Mouse (Mus musculus) T-helper 1 cell (primary cell): Measurements from ENCODE around the gene Erg.

ENCODE experiments used
- in situ Hi-C: fragments of 300-600 bp; cut with MboI, MseI; formaldehyde crosslinking; loops from one replicate; pipeline ENCODE4 v1.15.1; 2025; ENCODE audit warnings: high pct_unique_total_duplicates

Gene Erg

DNA sequence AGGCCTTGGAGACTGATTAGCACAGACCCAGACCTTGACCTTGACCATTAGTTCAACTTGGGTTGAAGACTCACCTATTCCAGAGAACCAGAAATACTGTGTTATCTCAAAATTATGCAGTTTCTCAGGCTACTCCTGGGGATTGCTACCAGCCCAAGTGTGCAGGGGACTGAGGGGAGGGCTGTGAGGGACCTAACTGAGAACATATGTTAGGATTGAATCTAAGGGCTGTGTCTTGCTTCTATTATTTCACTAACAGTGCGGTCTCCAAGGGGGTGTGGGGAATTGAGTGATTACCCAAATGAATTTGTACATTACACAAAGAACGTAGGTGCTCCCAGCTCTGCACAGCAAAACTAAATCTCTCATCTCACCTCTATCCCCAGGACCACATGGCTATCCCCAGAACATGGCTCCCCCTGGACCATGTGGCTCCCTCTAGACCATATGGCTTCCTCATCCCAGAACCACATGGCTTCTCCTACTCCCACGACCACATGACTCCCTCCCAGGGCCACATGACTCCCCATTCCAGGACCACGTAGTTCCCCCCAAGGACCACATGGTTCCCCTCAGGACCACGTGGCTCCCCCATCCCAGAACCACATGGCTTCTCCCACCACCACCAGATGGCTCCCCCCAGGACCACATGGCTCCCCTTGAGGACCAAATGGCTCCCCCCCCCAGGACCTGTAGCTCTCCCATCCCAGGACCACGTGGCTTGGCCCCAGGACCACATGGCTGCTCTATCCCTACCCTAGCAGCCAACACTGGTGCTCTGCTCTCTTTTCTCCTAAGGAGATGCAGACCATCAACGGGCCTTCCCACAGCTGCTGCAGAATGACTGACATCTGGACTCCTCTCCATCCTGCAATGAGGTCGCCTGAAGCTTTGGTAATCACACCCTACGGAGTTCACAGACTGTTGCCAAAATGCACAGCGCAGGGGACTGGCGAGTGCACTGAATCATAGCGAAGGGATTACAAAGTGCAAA is 229.1 kb downstream of the Erg start:
- in situ Hi-C loops, result no loop called here

DNA sequence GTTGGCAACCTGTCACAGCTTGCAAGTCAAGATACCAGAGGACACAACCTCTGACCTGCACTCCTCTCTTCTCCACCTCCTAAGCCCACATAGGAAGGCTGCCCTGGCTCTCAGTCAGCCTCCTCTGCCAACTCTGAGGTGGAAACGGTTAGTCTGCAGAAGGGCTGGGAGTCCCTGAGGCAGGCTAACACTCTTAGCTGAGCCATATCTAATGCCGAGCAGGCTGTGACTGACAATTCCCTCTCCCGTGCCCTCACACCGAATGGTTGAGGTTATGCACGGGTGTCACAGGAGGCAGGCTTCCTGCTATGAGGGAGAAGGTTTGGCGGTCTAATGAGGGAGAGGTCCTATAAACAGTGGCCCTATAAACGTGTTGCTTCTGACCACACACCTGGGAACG is 232.6 kb downstream of the Erg start:
- in situ Hi-C loops, result no loop called here

DNA sequence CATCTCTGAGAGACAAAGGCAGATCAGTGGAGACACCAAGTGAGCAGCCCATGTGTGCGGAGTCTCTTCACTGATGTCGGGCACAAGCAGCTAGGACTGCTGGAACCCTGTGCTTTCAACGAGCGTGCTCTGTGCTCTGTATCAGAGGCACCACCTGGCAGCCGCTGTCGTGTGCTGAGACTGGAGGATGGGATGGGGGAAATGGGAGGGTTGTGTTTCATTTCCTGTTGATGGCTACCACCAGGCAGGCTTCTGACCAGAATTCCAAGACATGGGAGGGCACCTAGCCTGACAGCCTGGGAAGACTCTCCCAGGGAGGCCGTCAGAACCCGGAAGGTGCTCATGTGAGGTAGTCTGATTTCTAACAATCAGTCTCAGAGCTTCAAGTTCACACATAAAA is 234.1 kb downstream of the Erg start:
- in situ Hi-C loops, result no loop called here

DNA sequence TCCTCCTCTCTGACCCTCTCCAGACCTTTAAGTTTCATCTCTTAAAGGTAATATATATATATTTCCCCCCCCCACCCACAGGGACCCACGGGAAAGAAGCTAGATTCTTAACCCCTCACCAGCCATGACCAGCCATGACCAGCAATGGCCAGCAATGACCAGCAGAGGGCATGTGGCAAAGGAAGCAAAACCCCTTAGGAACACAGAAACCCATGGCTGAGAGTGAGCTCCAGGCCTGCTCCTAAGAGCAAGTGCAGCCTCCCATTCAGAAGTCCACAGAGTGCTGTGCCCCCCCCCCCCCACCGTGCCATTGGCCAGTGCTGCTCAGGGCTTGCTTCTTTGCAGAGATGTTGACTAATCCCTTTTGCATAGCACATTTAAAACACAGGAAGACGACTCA is 235.9 kb downstream of the Erg start:
- in situ Hi-C loops, result no loop called here

DNA sequence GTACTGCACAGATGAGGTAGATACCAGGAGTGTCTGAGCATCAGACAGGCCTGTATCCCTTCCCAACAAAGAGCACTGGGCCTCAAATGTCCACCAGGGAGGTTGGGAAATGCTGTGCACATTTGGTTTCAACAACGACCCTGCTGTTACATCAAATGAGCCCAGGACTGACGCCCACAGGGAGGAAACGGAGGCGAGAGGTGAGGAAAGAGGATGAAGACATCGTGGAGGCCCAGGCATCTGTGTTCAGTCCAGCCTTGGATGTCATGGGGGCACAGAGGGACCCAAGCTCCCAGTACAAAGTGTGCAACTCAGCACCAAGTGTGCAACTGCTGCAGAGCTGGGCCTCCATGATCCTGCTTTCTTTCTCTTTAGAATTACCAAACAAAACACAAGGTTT is 236.6 kb downstream of the Erg start:
- in situ Hi-C loops, result no loop called here

DNA sequence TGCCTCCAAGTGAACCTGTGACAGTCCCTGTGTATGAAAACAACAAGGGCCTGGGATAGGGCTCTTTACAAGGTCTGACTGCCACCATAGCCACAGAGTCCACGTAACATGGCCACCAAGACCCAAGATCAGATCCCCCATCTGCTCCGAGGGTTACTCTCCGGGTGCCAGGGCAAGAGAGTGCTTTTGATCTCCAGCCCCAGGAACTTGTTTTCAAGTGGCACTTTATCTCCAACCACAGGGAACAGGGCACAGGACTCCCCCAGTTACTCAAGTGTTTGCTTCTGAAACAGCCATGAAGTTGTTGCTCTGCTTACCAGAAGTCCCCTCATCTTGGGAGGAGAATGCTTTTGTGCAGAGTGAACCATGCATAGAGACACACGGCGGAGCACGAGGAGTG is 237.0 kb downstream of the Erg start:
- in situ Hi-C loops, result no loop called here

DNA sequence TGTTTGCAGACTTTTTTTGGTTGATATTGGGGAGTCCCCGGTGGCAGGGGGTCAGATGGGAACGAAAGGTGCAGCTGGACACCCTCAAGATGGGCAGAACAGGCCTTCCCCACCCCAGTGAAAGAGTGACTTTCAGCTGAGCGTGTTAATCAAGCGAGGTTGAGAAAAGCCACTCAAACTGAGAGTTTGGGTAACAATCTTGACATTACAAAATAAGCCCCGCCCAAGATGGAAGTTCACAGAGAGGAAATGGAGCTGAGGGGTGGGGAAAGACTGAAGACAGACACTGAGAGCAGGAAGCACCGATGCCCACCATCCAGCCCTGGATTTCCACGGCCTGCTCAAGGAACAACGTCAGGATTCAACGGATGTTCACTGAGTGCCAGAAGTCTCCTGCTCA is 237.8 kb downstream of the Erg start:
- in situ Hi-C loops, result no loop called here

DNA sequence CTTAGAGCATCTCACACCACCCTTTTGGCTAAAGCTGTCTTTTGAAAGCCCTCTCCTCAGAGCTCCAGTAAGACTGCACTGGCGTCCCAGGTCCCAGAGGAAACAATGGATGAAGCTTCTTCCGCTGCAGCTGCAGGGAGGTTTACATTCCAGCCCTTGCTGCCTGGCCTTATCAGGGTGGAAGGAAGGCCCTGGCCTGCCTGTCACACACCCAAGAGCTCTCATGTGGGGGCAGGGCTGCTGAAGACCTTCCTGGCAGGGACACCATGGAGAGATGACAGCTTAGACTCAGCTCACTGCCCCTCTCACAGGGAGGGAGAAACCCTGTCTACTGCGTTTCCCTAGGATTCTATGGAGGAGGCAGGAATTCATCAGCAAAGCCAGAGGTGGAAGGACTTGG is 239.2 kb downstream of the Erg start:
- in situ Hi-C loops, result no loop called here

DNA sequence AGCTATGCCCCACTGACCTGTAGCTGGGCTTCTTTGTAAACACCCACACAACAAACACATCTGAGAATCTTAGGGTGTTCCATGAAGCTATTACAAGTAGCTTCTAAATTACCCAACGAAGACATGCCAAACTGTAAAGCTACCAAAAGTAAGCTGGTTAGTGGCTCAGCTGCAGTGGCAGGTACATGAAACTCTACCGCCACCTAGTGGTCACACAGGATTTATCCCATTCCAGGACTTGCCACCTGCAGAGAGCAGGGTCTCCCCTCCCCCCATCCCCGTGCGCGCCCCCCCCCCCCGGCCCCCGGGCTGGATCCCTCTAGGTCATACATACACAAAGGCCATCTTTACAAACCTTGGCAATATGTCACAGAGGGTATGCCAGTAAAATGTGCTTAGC is 240.5 kb downstream of the Erg start:
- in situ Hi-C loops, result no loop called here

DNA sequence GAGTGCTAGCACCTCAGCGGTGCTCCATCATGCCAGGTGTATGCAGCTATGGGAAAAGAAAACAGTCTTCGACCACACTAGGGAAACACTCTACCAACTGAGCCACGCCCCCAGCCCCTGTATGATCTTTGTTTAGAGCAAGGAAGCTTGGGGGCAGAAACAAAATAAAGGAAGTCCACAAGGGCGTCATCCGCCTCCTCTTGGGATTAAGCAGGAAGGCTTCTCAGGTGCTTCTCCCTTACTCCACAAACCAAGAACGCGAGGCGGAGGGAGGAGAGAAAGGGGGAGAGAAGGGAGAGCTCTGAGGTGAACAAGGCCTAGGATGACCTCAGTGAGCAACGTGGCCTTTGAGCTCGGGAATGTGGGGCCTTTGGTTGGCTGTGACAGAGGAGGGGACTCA is 241.4 kb downstream of the Erg start:
- in situ Hi-C loops, result no loop called here

DNA sequence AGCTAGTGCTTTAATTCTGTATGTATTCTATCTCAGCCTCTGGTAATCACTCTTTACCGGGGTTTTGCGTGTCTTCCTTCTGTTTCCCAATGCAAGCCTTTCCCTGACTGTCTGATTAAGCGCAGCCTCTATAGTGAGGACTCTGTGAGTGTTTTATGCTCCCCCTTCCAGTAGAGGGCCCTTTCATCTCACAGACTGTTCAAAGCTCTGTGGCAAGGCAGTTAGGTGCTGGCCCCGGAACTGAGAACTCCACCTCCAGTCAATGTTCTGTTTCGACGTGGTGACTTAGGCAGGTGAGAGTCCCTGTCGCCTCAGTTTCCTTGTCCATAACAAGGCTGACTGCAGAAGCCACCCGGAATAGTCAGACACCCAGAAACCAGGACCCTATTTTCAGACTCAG is 244.4 kb downstream of the Erg start:
- in situ Hi-C loops, result no loop called here

DNA sequence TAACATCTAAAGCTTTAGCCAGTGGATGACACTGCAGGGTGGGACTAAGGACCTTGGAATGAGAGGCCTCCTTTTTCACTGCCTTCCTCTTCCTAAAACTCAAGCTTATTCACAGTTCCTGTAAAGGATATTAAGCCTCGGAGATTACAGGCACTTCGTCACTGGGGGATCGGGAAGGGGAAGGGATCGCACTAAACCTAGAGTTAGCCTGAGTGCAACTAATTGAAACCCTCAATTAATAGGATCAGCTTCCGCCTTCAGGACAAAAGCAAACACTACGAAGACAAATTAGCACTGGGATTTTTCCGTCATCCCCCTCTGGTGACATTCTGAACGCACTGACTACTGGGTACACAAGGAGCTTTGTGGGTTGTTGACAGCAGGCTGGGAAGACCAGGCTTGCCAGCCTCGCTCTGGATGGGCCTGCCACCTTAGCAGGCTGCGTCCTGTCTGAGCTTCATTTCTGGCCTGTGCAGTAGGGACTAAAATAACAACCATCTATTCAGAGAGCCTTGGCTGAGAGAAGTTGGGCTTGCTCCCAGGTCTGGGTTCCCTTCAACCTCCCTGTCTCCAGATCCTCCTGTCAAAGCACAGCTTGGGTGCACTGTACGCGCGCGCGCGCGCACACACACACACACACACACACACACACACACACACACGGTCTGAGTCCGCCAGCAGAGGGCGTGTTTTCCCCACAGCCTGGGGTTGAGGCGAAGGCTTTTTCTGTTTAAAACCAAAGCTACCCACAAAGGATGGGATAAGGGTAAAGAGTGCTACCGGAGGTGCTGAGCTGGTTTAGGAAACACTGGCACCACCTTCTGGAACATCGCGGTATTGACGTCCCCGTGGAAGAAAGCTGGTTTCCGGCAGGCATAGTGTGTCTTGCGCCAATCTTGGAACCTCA is 245.3 kb downstream of the Erg start:
- in situ Hi-C loops, result no loop called here

DNA sequence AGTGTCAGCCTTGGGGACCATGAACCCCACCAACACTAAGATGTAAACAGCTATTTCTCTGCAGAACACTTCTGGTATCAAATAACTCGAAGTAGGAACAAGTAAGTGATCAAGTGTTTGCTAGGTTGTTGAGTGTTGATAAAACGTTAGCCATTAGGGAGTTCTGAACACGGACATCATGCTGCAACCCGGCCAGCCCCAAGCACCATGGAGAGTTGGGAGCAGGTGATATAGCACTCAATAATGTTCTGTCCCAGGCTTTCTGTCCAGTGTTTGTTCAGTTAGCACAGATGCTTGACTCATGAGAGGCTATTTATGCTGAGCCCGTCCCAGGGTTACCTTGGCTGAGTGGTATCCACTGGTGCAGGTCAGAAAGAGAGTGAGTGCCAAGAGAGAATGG is 254.2 kb downstream of the Erg start:
- in situ Hi-C loops, result loop anchor here (5.0 kb wide), 1 partner anchor 125 kb away; no protein-coding TSS in a partner anchor

DNA sequence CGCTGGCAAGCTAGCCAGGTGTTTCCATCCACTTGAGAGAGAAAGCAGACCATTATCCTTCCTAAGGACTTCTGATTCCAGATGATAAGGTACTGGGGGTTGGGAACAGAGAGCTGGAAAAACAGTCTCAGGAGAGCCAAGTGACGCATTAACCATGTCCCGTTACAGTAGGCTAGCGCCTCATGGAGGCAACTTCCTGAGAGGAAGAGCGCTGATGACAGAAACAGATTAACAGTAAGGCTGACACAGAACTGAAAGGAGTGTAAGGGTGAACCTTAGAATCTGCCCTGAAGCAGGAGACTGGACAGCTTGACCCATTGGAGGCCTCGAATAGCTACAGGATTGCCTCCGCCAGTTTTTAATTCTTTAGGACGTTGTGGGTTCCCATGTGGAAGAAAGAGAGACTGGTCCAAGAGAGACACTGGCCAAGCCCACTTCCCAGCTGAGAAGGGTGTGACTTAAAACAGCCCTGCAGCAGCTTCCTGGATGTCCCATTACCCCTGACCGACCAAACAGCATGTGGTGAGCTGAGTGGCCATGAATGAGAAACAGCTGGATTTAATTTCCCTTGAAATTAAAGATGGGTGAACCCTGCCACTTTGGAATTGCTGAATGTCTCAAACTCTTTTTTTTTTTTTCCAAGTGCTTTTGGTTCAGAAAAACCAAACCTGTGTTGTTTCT is 264.3 kb downstream of the Erg start:
- in situ Hi-C loops, result no loop called here
